Mouse (Mus musculus) cerebellum, adult 2 months (tissue): ENCODE results near the gene Gm21750. TPM values are rescaled to one million over a fixed set of nuclear protein-coding genes. Genes with fewer than 3 reads are reported as not detected.

Experiments used
- DNase-seq, 2 experiments: peaks; one replicate each; pipeline ENCODE4 v3.0.0; 2021
- H3K27ac ChIP-seq: fragments of 200-500 bp; 2 replicates; pipeline ENCODE4 v1.5.1; 2012; ENCODE audit warnings: low read length, control low read depth, inconsistent platforms; ENCODE audit not compliant: insufficient read depth
- H3K27me3 ChIP-seq: fragments of 200-500 bp; 2 replicates; pipeline ENCODE4 v1.6.1; 2012; ENCODE audit warnings: inconsistent platforms, mild to moderate bottlenecking, low read length, moderate library complexity; ENCODE audit not compliant: control insufficient read depth, insufficient read depth
- H3K4me1 ChIP-seq: fragments of 200-500 bp; 2 replicates; pipeline ENCODE4 v1.6.1; 2011; ENCODE audit warnings: low read length; ENCODE audit not compliant: control insufficient read depth, insufficient read depth
- H3K4me3 ChIP-seq: fragments of 200-500 bp; replicated peaks from 2 replicates; pipeline ENCODE3; 2011; ENCODE audit warnings: mild to moderate bottlenecking, low read depth, low read length, control low read depth; ENCODE audit not compliant: insufficient read depth
- CTCF ChIP-seq: fragments of 200-500 bp; IDR thresholded peaks from 2 replicates; pipeline ENCODE4 v1.5.1; 2011; ENCODE audit warnings: low read depth, mild to moderate bottlenecking, control low read depth, low read length, moderate library complexity, borderline replicate concordance; ENCODE audit not compliant: insufficient read depth
- POLR2A ChIP-seq: fragments of 200-500 bp; IDR thresholded peaks from 2 replicates; pipeline ENCODE4 v1.6.1; 2011; ENCODE audit warnings: low read length, control low read depth, borderline replicate concordance; ENCODE audit not compliant: insufficient read depth
- WGBS: fragments of 180-500 bp; shearing (Covaris S2); methylation state at CpG from one replicate; pipeline ENCODE4 v1.1.7; 2018; 5-methylcytosine and 5-hydroxymethylcytosine counted together
- polyA plus RNA-seq: library from polyadenylated mRNA; depleted of rRNA; stranded (reverse); fragments of >200 nt; gene quantifications from 2 replicates; pipeline ENCODE4 v1.2.3, GENCODE M21; 2012; rRNA removed

The Gm21750 gene
- polyA plus RNA-seq, 1 experiment: not detected

DNA sequence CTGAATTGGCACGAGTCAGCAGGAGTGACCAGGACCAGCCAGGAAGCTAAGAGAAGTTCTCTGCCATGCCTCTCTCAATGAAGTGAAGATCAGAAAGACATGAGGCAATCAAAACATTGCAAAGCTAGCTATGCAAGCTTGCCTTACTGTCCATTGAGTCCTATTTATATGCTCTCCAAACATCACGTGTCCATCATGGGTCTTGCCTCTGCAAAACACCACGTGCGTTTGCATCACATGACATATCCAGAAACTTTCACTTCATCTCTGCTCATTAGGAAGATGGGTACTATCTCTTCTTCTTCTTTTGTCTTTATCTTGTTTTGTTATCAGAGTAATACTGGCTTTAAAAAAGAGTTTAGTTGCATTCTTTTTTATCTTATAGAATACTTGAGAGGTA is 10.8 kb upstream of the Gm21750 start:
- H3K4me1 ChIP-seq: no peaks in the 10 kb centered on the region
- no peak for DNase-seq
- no peak overlapping the region for H3K27ac ChIP-seq
- H3K4me3 ChIP-seq: no peak overlapping the region
- no peaks in the 10 kb centered on the region for H3K27me3 ChIP-seq
- 83% methylated on average over 4 of the region's 4 CpGs for WGBS
- TF ChIP-seq POLR2A: no peak
- no peak for TF ChIP-seq CTCF

DNA sequence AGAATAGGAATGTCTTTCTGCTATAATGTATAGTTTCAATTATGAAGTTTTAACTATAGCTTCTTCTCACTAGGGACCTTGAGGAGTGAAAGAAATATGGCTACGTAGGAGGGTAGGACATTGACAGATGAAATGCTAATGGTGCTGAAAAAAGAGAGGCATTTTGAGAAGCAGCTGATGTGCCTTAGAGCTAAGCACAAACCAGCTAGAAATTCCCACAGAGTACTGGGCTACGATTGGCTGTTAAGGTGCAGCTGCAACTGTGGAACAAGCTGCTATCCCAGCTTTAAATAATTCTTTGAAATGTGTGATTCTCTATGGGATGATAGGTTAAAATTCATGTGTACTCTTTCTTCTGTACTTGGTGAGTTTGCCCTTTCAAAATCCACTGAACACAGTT is 9.1 kb downstream of the Gm21750 start:
- TF ChIP-seq CTCF (no peak), POLR2A (no peak)
- 80% methylated on average over 2 of the region's 2 CpGs for WGBS
- Histone ChIP-seq H3K27me3 (no peaks in the 10 kb centered on the region), H3K4me3 (no peak overlapping the region), H3K4me1 (no peaks in the 10 kb centered on the region), H3K27ac (no peak overlapping the region)
- no peak for DNase-seq

DNA sequence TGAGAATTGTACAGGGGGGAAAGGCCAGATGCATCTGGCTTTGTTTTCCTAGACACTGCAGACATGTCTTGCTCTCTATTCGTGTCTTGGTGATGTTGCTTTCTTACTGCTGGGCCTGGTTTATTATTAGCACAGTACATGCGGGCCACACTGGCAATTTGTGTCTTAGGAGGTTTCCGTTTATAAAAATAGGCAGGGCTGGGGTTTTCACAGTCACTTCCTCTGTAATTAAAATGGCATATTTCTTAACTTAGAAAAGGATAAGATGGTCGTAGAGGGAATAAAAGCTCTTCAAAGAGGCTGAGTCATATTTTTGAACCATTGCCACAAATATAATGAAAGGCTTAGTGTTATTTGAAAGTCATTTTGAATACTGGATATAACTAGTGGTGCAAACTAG is 26.7 kb downstream of the Gm21750 start:
- H3K27ac ChIP-seq: no peak overlapping the region
- 45% methylated on average over 4 of the region's 4 CpGs for WGBS

DNA sequence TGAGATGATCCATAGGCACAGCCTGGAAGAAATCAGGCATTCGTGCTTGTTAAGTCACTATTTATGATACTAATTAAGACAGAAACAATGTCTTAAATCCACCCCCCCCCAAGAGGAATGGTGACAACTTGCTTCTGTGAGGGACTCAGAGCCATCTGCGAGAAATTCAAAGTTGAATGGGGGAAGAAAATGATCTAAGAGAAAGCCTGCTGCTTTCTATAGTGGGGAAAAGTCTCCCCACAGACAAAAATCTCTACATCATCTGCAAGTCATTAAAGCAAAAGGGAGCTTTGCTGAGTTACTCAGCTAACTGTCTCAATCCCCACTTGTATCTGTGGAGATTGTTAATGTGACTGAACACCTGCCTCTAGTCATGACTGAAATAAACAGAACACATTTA is 27.4 kb downstream of the Gm21750 start:
- Histone ChIP-seq H3K4me1 (no peaks in the 10 kb centered on the region), H3K4me3 (no peak overlapping the region), H3K27ac (no peak overlapping the region), H3K27me3 (no peaks in the 10 kb centered on the region)
- no peak for DNase-seq
- no peak for TF ChIP-seq POLR2A
- TF ChIP-seq CTCF: no peak
- WGBS: 71% methylated on average over 2 of the region's 2 CpGs

More for the DNA sequence above, 26.7 kb downstream of the Gm21750 start:
- DNase-seq: no peak
- no peaks in the 10 kb centered on the region for H3K27me3 ChIP-seq
- no peaks in the 10 kb centered on the region for H3K4me1 ChIP-seq
- H3K4me3 ChIP-seq: no peak overlapping the region
- TF ChIP-seq POLR2A: no peak
- TF ChIP-seq CTCF: no peak

DNA sequence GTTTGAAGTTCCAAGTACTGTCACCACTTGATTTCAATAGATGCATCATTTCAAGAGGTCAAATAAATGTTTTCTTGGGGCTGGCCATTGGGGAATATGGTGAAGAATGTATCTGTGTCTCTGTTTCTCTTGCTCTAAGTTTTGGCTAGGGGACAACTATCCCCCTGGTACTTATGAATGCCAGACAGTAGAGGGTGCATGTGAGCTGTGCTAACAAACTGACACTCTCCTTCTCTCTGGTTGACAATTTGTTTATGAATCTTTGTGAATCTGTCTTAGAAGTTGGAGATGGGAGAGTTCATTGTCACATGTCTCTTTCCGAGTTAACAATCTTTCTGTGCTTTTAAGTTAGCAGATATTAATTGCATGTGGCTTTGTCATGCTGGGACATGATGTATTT is 39.2 kb downstream of the Gm21750 start:
- 66% methylated on average over 1 of the region's 1 CpGs for WGBS
- H3K27me3 ChIP-seq: no peaks in the 10 kb centered on the region
- H3K4me1 ChIP-seq: no peaks in the 10 kb centered on the region
- no peak overlapping the region for H3K27ac ChIP-seq
- DNase-seq: no peak
- no peak overlapping the region for H3K4me3 ChIP-seq
- no peak for TF ChIP-seq POLR2A
- no peak for TF ChIP-seq CTCF

DNA sequence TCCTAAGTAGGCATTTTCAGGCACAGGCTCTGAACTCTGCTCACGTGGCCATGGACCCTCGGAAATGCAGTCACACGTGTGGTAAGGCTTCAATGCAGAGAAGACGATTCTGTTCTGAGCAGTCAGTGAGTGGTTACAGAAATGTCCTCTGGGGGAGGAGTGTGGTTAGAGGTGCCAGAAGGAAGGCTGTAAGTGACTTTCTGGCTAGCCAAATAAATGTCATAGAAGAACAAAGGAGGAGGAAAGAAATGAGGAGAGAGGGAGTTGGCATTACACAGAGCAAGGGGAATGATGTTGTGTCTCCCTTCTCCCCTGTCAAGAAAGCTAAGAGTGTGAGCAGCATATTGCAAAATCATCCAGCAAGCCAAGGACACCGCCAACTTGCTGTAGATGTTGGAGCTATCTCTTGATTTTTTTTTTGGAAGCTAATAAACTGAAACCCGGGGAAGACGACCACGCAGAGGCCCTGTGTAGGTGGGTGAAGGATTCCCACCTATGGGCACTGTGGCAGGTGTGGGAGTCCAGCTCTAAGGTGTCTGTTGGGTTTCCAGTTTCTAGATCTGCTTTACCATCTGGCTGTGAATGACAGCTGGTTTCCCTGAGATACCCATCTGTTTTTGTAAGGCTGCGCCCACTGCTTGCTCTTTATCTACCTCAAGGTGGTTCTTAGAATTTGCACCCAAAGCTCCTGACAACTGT is 48.5 kb downstream of the Gm21750 start:
- H3K27ac ChIP-seq: no peak overlapping the region
- no peaks in the 10 kb centered on the region for H3K27me3 ChIP-seq

More for the DNA sequence above, 48.5 kb downstream of the Gm21750 start:
- no peak overlapping the region for H3K4me3 ChIP-seq
- TF ChIP-seq CTCF (no peak), POLR2A (no peak)
- DNase-seq: no peak
- no peaks in the 10 kb centered on the region for H3K4me1 ChIP-seq
- WGBS: 67% methylated on average over 9 of the region's 9 CpGs

Other genes starting within 250 kb of the Gm21750 start
- 38.7 and 40.0 TPM in 2 replicates for gene Med4, start 151.2 kb upstream of the Gm21750 start, polyA plus RNA-seq
- gene Sucla2, start 135.9 kb upstream of the Gm21750 start, polyA plus RNA-seq: 163 and 164 TPM in 2 replicates
- 4.6 and 5.0 TPM in 2 replicates for gene Nudt15, start 113.0 kb upstream of the Gm21750 start, polyA plus RNA-seq